ENCODE assay signal across 19 mouse cellular contexts in genomic region chr12:71997364-71997763, GRCm38 (mm10).
DNase-seq lines count a peak whose midpoint lies in the region; ATAC-seq and TF ChIP-seq lines count a peak whose summit lies in the region.
"Had no signal": no experiment of that assay in that cellular context is flagged by ENCODE, and none has a peak within 500 bp of the region (broad histone marks: within the 10 kb centered on the region; RNA-seq: fewer than 3 reads in every experiment).

No protein-coding gene starts in this region.

- no peak overlapping the region for H3K9ac ChIP-seq in kidney, embryonic 15.5 days
- H3K9ac ChIP-seq in liver, adult 2 months (ENCODE audit: low read depth, low read length) = no peak overlapping the region
- no peak overlapping the region for H3K9ac ChIP-seq in stomach, postnatal 0 days (ENCODE audit: low read length)
- H3K9ac ChIP-seq: hindbrain, embryonic 15.5 days; limb, embryonic 15.5 days; midbrain, embryonic 12.5 days had no signal

- no peak overlapping the region for H3K27ac ChIP-seq in heart, embryonic 10.5 days
- H3K27ac ChIP-seq in kidney, embryonic 15.5 days = no peak overlapping the region
- H3K27ac ChIP-seq in liver, adult 2 months (replicated peaks; ENCODE audit: insufficient read depth, low read depth, low read length) = peak overlapping the region; percentile 95
- no peak overlapping the region for H3K27ac ChIP-seq in stomach, postnatal 0 days (replicated peaks)
- H3K27ac ChIP-seq: forebrain, embryonic 10.5 days; hindbrain, embryonic 15.5 days; limb, embryonic 15.5 days; midbrain, embryonic 12.5 days had no signal

- TF ChIP-seq CTCF in liver, adult 2 months (IDR thresholded peaks at IDR 0.05; ENCODE audit: low read depth, low read length) = no peak
- no peak for TF ChIP-seq CTCF in stomach, postnatal 0 days (IDR thresholded peaks at IDR 0.05; ENCODE audit: low read depth)

- H3K4me1 ChIP-seq in heart, embryonic 10.5 days = peaks cover 31% of the 10 kb centered on the region
- no peaks in the 10 kb centered on the region for H3K4me1 ChIP-seq in kidney, embryonic 15.5 days
- peaks cover 37% of the 10 kb centered on the region for H3K4me1 ChIP-seq in liver, adult 2 months (ENCODE audit: control insufficient read depth, insufficient read depth, low read length)
- H3K4me1 ChIP-seq in stomach, postnatal 0 days (replicated peaks; ENCODE audit: control insufficient read depth, insufficient read depth) = no peaks in the 10 kb centered on the region
- H3K4me1 ChIP-seq: hindbrain, embryonic 15.5 days; limb, embryonic 15.5 days had no signal

- 82% methylated on average over 4 of the region's 4 CpGs for whole genome bisulfite sequencing in heart, embryonic 10.5 days
- WGBS in kidney, embryonic 15.5 days = 80% methylated on average over 4 of the region's 4 CpGs
- 25% methylated on average over 4 of the region's 4 CpGs for WGBS in liver, adult 2 months
- 55% methylated on average over 4 of the region's 4 CpGs for WGBS in stomach, postnatal 0 days

- TF ChIP-seq EP300 in stomach, postnatal 0 days (optimal IDR thresholded peaks at IDR 0.05) = no peak

- no peak overlapping the region for H3K4me3 ChIP-seq in heart, embryonic 10.5 days
- no peak overlapping the region for H3K4me3 ChIP-seq in kidney, embryonic 15.5 days (replicated peaks)
- H3K4me3 ChIP-seq in liver, adult 2 months (ENCODE audit: insufficient read depth, low read depth, low read length) = no peak overlapping the region
- H3K4me3 ChIP-seq in stomach, postnatal 0 days (ENCODE audit: low read depth, low read length) = no peak overlapping the region
- H3K4me3 ChIP-seq: forebrain, embryonic 10.5 days; hindbrain, embryonic 15.5 days; limb, embryonic 15.5 days; midbrain, embryonic 12.5 days had no signal

- DNase-seq in heart, adult 11 months = peak; percentile 97
- no peak for DNase-seq in heart, embryonic 10.5 days (ENCODE audit: low spot score)
- DNase-seq in kidney, adult 11 months = peak; percentile 79
- peak; percentile 94 for DNase-seq in liver, adult 2 months (ENCODE audit: extremely low read depth, low read depth, low spot score)
- DNase-seq in liver = no peak
- DNase-seq in stomach, postnatal 0 days (ENCODE audit: low spot score) = no peak
- DNase-seq in thymus, adult 18-20 months = no peak
- DNase-seq: adrenal gland, postnatal 10 days; cerebellum, adult 18-20 months; cerebellum, postnatal 14 days; gastrocnemius, postnatal 36 days; left cerebral cortex, postnatal 4 days; lung, adult 18-20 months; lung, postnatal 10 days had no signal

- TF ChIP-seq POLR2A in liver, adult 2 months (IDR thresholded peaks at IDR 0.05; ENCODE audit: extremely low read depth, insufficient read depth, low read length) = no peak

- H3K4me2 ChIP-seq in kidney, embryonic 15.5 days = no peak overlapping the region
- H3K4me2 ChIP-seq in stomach, postnatal 0 days (replicated peaks; ENCODE audit: low read depth) = no peak overlapping the region
- H3K4me2 ChIP-seq: hindbrain, embryonic 15.5 days; limb, embryonic 15.5 days; midbrain, embryonic 12.5 days had no signal

- no peak for ATAC-seq in kidney, embryonic 15.5 days (replicated peaks; ENCODE audit: low FRiP score)
- 0 out of 2 replicates have a peak, but pooled peaks have one; percentile 25 for ATAC-seq in stomach, postnatal 0 days (ENCODE audit: low FRiP score, low TSS enrichment)

- no peaks in the 10 kb centered on the region for H3K9me3 ChIP-seq in heart, embryonic 10.5 days
- H3K9me3 ChIP-seq in kidney, embryonic 15.5 days (replicated peaks) = no peaks in the 10 kb centered on the region
- no peaks in the 10 kb centered on the region for H3K9me3 ChIP-seq in stomach, postnatal 0 days (ENCODE audit: control insufficient read depth, low read length)
- H3K9me3 ChIP-seq: forebrain, embryonic 10.5 days; hindbrain, embryonic 15.5 days; limb, embryonic 15.5 days; midbrain, embryonic 12.5 days had no signal

- peaks cover 35% of the 10 kb centered on the region for H3K36me3 ChIP-seq in heart, embryonic 10.5 days
- peaks cover 10% of the 10 kb centered on the region for H3K36me3 ChIP-seq in kidney, embryonic 15.5 days
- 0 out of 2 replicates have a peak, but pooled peaks cover 1% of the 10 kb centered on the region for H3K36me3 ChIP-seq in liver, adult 2 months (ENCODE audit: control insufficient read depth, insufficient read depth, low read length)
- H3K36me3 ChIP-seq in stomach, postnatal 0 days (ENCODE audit: control insufficient read depth, insufficient read depth, low read length) = peaks cover 5% of the 10 kb centered on the region; the same call in 1 of the 2 replicates

- no peaks in the 10 kb centered on the region for H3K79me2 ChIP-seq in liver, adult 2 months (ENCODE audit: control insufficient read depth, insufficient read depth, low read length)

- H3K27me3 ChIP-seq in heart, embryonic 10.5 days (ENCODE audit: insufficient read depth, poor library complexity, severe bottlenecking) = no peaks in the 10 kb centered on the region
- H3K27me3 ChIP-seq in kidney, embryonic 15.5 days = no peaks in the 10 kb centered on the region
- no peaks in the 10 kb centered on the region for H3K27me3 ChIP-seq in liver, adult 2 months (ENCODE audit: control insufficient read depth, insufficient read depth, low read length)
- no peaks in the 10 kb centered on the region for H3K27me3 ChIP-seq in stomach, postnatal 0 days (ENCODE audit: control insufficient read depth, insufficient read depth, low read length)
- H3K27me3 ChIP-seq: hindbrain, embryonic 15.5 days; limb, embryonic 15.5 days; midbrain, embryonic 12.5 days had no signal

Comparison
In these comparisons a context has a peak if more than half of its experiments do, and no peak if none do; other contexts are left out.
1. DNase-seq: peak in heart, adult 11 months (single experiment), kidney, adult 11 months (single experiment) and liver, adult 2 months (single experiment); none in heart, embryonic 10.5 days (single experiment), liver (single experiment), stomach, postnatal 0 days (single experiment) and thymus, adult 18-20 months (0 of 2).